Mouse (Mus musculus) neural tube, postnatal 0 days (tissue): ENCODE data around the gene Epp13. TPM values are rescaled to one million over a fixed set of nuclear protein-coding genes. Genes with fewer than 3 reads are reported as not detected.

ENCODE experiments used
- polyA plus RNA-seq: library from polyadenylated mRNA; unstranded; fragments of >200 nt; fragmentation: Nextera tagmentation; extraction: Ambion mirVana; gene quantifications from 2 replicates; pipeline ENCODE4 v1.2.1, GENCODE M21; 2015

The Epp13 gene
- 0.73 TPM in 1 of 2 replicates, not detected in the other for polyA plus RNA-seq

DNA sequence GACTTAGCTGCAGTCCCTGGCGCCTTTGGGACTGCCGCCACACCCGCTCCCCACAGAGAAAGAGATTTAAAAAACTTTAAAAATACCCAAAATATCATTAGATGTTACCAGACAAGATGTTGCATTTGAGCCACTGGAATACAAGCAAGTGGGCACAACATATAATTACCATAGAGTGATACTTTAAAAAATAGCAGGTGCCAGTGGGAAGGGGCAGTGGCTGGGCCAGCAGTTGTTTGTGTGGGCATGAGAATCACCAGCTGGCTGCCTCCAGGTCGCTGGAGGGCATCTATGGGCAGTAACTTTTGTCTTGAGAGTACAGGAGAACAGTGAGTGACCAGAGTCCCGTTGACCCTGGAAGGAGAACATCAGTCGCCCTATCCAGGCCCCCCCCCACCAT is at the start of gene Epp13:
Gene Epp13, plus strand, starts transcription at position 301 of the 400 bp plus-strand sequence.

DNA sequence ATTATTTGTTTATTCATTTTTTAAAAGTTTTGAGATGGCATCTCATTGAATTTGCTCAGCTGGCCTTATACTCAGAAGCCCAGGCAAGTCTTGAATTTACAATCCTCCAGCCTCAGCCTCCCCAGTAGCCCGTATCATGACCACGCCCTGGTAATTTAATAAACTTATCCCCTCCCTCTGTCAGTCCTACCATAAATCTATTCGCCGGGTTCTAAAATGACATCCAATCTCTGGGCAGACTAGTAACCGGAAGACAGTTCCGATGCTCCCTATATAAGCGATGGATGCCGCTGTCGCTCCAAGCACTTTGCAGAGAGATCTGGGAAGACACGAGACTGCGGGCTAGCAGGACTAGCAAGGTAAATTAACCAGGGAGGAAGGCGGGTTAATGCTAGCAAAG is 30.5 kb upstream of the Epp13 start, which contains the start of gene Zscan5b:
Gene Zscan5b, plus strand, starts transcription at position 301 of the 400 bp plus-strand sequence.

DNA sequence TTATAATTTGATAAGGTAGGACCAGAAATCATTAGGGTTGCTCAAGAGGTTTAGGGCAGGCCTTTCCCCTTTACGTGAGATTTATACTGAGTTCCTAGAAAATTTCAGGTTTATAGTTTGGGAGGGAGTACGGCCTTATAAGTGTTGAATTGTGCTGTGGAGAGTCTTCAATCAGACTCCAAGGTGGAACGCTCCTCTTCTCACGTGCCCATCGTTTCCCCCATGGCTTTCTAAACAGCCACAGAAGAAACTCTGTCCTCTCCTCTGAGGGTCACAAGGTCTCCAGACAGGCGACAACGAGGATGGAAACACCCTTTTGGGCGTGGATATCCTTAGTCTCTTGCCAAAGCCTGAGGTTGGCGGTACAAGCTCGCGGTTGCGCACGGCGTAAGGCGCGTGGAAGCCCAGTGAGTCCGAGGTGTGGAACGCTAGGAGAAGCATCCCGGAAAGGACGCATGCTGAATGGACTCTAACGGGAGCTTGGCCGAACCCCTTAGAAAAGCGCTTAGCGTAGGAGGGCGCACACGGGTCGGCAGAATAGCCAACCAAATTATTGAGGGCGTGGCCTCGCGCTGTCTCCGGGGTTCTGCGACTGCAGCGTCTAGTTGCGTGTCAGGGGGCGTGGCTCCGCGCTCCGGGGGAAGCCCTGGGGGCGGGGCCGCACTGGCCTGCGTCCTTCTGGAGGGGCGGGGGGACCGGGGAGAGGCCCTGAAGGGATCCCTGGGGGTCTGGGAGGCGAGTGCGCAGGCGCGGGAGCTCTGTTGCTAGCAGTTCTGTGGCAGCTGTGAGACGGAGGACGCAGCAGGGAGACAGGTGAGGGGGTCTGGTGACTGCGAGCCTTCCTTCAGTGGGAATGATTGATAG is 33.6 kb downstream of the Epp13 start, which contains the start of gene Zfp667:
Gene Zfp667, plus strand, starts transcription at position 738 of the 864 bp plus-strand sequence.

DNA sequence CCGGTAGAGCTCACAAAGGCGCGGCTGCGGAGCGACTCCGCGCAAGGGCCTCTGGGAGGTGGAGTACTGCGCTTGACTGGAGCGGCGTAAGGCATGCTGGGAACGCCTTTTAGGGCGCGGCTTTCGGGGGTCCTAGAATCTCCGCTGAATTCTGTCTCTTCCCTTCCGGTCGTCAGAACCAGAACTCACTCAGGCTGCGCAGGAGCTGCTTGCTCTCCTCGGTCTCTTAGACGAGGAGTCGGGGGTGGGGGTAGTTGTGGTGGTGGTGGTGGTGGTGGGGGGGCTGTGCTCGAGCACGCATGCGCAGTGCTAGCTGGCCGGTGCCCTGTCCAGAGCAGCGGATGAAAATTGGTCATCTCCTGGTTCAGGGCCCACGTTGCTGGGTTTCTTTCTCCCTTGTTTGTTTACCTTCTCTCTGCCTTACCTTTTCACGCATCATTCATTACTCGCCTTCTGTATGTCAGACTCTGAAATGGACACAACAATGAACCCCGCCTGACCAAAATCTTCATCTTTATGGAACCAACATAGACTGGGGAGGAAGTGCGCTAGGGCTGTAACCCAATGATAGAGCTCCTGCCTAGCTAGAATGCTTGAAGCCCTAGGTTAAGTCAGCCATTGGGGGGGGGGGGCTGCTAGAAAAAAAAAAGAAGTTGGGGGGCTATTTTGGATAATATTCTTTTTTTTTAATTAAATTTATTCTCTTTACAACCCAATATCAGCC is 78.9 kb downstream of the Epp13 start, which contains the start of gene Zfp583:
Gene Zfp583, minus strand, starts transcription at position 53 of the 724 bp plus-strand sequence.

Other genes with a start within 250 kb of the Epp13 start
- gene Vmn1r65, start 241.7 kb upstream of the Epp13 start, polyA plus RNA-seq = not detected in 2 replicates
- gene Nlrp4c, start 207.5 kb upstream of the Epp13 start, polyA plus RNA-seq = not detected in 2 replicates
- gene Zfp787, start 96.7 kb upstream of the Epp13 start, polyA plus RNA-seq = 44.1 and 51.8 TPM in 2 replicates
- gene Zfp444, start 80.5 kb upstream of the Epp13 start, polyA plus RNA-seq = 61.7 and 69.1 TPM in 2 replicates
- gene Galp, start 55.6 kb upstream of the Epp13 start, polyA plus RNA-seq = not detected in 2 replicates
- gene Zscan5b, start 30.4 kb upstream of the Epp13 start, polyA plus RNA-seq = not detected in 2 replicates
- gene Zfp667, start 33.9 kb downstream of the Epp13 start, polyA plus RNA-seq = 12.0 and 13.8 TPM in 2 replicates
- 15.5 and 15.9 TPM in 2 replicates for gene Zfp583, start 78.6 kb downstream of the Epp13 start, polyA plus RNA-seq
- gene Gm3854, start 91.0 kb downstream of the Epp13 start, polyA plus RNA-seq = 6.2 and 6.8 TPM in 2 replicates
- gene Zfp78, start 110.6 kb downstream of the Epp13 start, polyA plus RNA-seq = 2.9 and 3.0 TPM in 2 replicates
- gene Zfp28, start 130.6 kb downstream of the Epp13 start, polyA plus RNA-seq = 10.9 and 11.4 TPM in 2 replicates
- gene Smim17, start 146.0 kb downstream of the Epp13 start, polyA plus RNA-seq = 9.4 and 10.7 TPM in 2 replicates
- gene Gm20715, start 157.6 kb downstream of the Epp13 start, polyA plus RNA-seq = 0.08 TPM in 1 of 2 replicates, not detected in the other
- gene Olfr1344, start 186.0 kb downstream of the Epp13 start, polyA plus RNA-seq = 0.19 and 0.43 TPM in 2 replicates
- gene Olfr1336, start 203.5 kb downstream of the Epp13 start, polyA plus RNA-seq = not detected in 2 replicates
- not detected in 2 replicates for gene Olfr1346, start 214.4 kb downstream of the Epp13 start, polyA plus RNA-seq
- gene Olfr5, start 234.2 kb downstream of the Epp13 start, polyA plus RNA-seq = not detected in 2 replicates
- not detected in 2 replicates for gene Olfr1347, start 247.0 kb downstream of the Epp13 start, polyA plus RNA-seq